Mouse (Mus musculus): ENCODE data around the gene Ophn1. TPM values are rescaled to one million over a fixed set of nuclear protein-coding genes. Genes with fewer than 3 reads are reported as not detected.

Ophn1 gene
- total and polyA plus RNA-seq, 3 experiments = not detected

DNA sequence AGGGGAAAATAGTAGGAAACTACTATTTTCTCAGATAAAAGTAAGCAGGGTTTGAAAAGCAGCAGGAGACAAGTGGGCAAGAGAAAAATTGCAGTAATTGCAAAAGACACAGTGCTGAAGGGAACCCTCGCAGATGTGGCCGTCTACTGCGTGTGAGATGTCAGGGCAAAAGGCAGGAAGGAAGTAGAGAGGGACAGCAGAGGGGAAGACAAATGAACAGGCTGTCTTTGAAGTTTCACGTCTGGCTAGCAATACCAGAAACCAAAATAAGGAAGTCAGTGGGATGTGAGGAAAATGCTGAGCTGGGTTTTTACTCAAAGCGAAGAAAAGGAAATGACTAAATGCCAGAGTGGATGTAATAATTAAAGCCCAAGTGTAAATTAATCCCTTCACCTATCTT is 30.7 kb downstream of the Ophn1 start:
- Histone ChIP-seq H3K4me3 (ENCODE audit: control insufficient read depth in 1 of 2, insufficient read depth in 1 of 2, low read depth in 2 of 2, low read length in 2 of 2) (no peak overlapping the region), H3K27ac (ENCODE audit: control insufficient read depth, low read depth, low read length) (no peak overlapping the region)

GRCm38 (mm10) chrX:98856046-98856445 is 34.8 kb downstream of the Ophn1 start:
- no peak overlapping the region for H3K4me3 ChIP-seq (ENCODE audit: control insufficient read depth in 1 of 2, insufficient read depth in 1 of 2, low read depth in 2 of 2, low read length in 2 of 2)
- DNase-seq (ENCODE audit: low read depth, low spot score) = no peak
- no peaks in the 10 kb centered on the region for H3K4me1 ChIP-seq (ENCODE audit: control insufficient read depth in 1 of 2, insufficient read depth in 2 of 2, low read length in 2 of 2)
- no peaks in the 10 kb centered on the region for H3K9me3 ChIP-seq (replicated peaks; ENCODE audit: insufficient read depth, low read length)
- H3K36me3 ChIP-seq (ENCODE audit: control insufficient read depth in 1 of 2, insufficient read depth in 2 of 2, low read length in 2 of 2) = no peaks in the 10 kb centered on the region
- H3K9ac ChIP-seq (ENCODE audit: control insufficient read depth, low read depth, low read length, poor library complexity, severe bottlenecking) = no peak overlapping the region
- H3K27ac ChIP-seq (ENCODE audit: control insufficient read depth, low read depth, low read length) = no peak overlapping the region
- TF ChIP-seq MXI1 (IDR thresholded peaks at IDR 0.05; ENCODE audit: low read depth, low read length) (no peak), ELF1 (IDR thresholded peaks at IDR 0.05; ENCODE audit: low read depth, low read length) (no peak), EP300 (IDR thresholded peaks at IDR 0.05; ENCODE audit: low read depth in 1 of 2, low read length in 2 of 2) (no peak), GATA1 (IDR thresholded peaks at IDR 0.05; ENCODE audit: low read depth, low read length) (no peak), USF2 (IDR thresholded peaks at IDR 0.05; ENCODE audit: borderline replicate concordance in 1 of 2, insufficient read depth in 1 of 2, low read depth in 1 of 2, low read length in 2 of 2) (no peak), ZC3H11A (IDR thresholded peaks at IDR 0.05; ENCODE audit: low read depth, low read length) (no peak)
- no peaks in the 10 kb centered on the region; a peak in 1 of 4 replicates for H3K27me3 ChIP-seq (ENCODE audit: control insufficient read depth in 1 of 2, insufficient read depth in 2 of 2, low read length in 2 of 2)
- H3K79me2 ChIP-seq (ENCODE audit: control insufficient read depth, insufficient read depth, low read length, poor library complexity) = no peaks in the 10 kb centered on the region

More for the DNA sequence above, 30.7 kb downstream of the Ophn1 start:
- Histone ChIP-seq H3K9ac (ENCODE audit: control insufficient read depth, low read depth, low read length, poor library complexity, severe bottlenecking) (no peak overlapping the region), H3K36me3 (ENCODE audit: control insufficient read depth in 1 of 2, insufficient read depth in 2 of 2, low read length in 2 of 2) (no peaks in the 10 kb centered on the region), H3K9me3 (replicated peaks; ENCODE audit: insufficient read depth, low read length) (no peaks in the 10 kb centered on the region), H3K79me2 (ENCODE audit: control insufficient read depth, insufficient read depth, low read length, poor library complexity) (no peaks in the 10 kb centered on the region), H3K27me3 (ENCODE audit: control insufficient read depth in 1 of 2, insufficient read depth in 2 of 2, low read length in 2 of 2) (no peaks in the 10 kb centered on the region; a peak in 1 of 4 replicates), H3K4me1 (ENCODE audit: control insufficient read depth in 1 of 2, insufficient read depth in 2 of 2, low read length in 2 of 2) (no peaks in the 10 kb centered on the region)
- no peak for TF ChIP-seq TCF12 (IDR thresholded peaks at IDR 0.05; ENCODE audit: low read depth, low read length)
- TF ChIP-seq GATA1 (IDR thresholded peaks at IDR 0.05; ENCODE audit: low read depth, low read length) = no peak
- TF ChIP-seq BHLHE40 (IDR thresholded peaks at IDR 0.05; ENCODE audit: borderline replicate concordance, low read depth, low read length) = no peak
- TF ChIP-seq ZMIZ1 (IDR thresholded peaks at IDR 0.05; ENCODE audit: low read depth, low read length) = no peak
- TF ChIP-seq MYC (IDR thresholded peaks at IDR 0.05; ENCODE audit: low read depth, low read length) = no peak
- no peak for TF ChIP-seq HCFC1 (IDR thresholded peaks at IDR 0.05; ENCODE audit: low read depth, low read length)
- no peak for TF ChIP-seq ZNF384 (IDR thresholded peaks at IDR 0.05; ENCODE audit: low read depth, low read length)
- no peak for TF ChIP-seq TAL1 (IDR thresholded peaks at IDR 0.05; ENCODE audit: low read length)
- no peak for TF ChIP-seq ELF1 (IDR thresholded peaks at IDR 0.05; ENCODE audit: low read depth, low read length)
- no peak for TF ChIP-seq SMC3 (IDR thresholded peaks at IDR 0.05; ENCODE audit: low read depth, low read length)
- no peak for TF ChIP-seq EP300 (IDR thresholded peaks at IDR 0.05; ENCODE audit: low read depth in 1 of 2, low read length in 2 of 2)
- no peak for TF ChIP-seq CHD2 (IDR thresholded peaks at IDR 0.05; ENCODE audit: low read length)
- TF ChIP-seq ZC3H11A (IDR thresholded peaks at IDR 0.05; ENCODE audit: low read depth, low read length) = no peak
- no peak for DNase-seq (ENCODE audit: low read depth, low spot score)
